Mouse (Mus musculus) common myeloid progenitor, adult 5-6 weeks (primary cell): ENCODE data around the gene Ccdc69. TPM values are rescaled to one million over a fixed set of nuclear protein-coding genes. Genes with fewer than 3 reads are reported as not detected.

Experiments used
- ATAC-seq: replicated peaks from 2 replicates; pipeline ENCODE4 v1.8.0; 2016; ENCODE audit warnings: low read depth, mild to moderate bottlenecking, moderate TSS enrichment, inconsistent platforms; ENCODE audit not compliant: poor library complexity, severe bottlenecking
- total RNA-seq: library from RNA; stranded (forward); fragments of 200-1000, 187-1606 nt; gene quantifications from 2 replicates; pipeline ENCODE4 v1.2.3, GENCODE M21; 2017

Ccdc69 gene
- total RNA-seq, 1 experiment from 2014 or later: 24.3 TPM

DNA sequence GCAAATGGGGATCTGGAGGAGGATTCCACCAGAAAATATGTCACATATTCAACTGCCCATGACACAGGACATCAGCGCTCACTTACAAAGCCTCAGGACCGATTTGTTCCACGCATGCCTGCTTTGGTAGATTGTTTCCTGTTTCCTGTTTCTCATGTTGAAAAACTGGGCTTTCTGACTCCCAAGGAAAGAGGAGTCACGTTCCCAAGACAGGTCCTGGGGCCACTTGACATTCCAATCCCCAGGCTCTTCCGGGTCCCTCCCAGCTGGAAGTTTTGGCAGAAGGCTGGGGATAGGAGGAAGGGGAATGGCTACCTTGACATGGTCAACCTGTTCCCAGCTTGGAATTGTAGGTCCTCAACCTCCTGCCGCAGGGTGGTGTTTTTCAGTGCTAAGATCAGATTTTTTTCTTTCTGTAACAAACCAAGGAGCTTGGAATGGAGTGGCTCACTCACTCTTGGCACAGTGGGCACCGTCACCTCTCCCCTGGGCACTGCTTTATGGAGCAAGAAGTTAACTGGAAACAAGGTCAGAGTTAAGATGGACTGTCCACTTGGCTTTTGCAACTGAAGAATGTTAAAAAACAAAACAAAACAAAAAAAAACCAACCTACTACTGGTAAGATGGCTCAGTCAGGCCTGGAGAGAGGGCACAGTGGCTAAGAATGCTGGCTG is 27.0 kb downstream of the Ccdc69 start:
- no peak for ATAC-seq

GRCm38 (mm10) chr11:55046600-55046999 is 31.3 kb downstream of the Ccdc69 start:
- ATAC-seq: 0 out of 2 replicates have a peak, but pooled peaks have one; percentile 65

- ATAC-seq: no peak
Observed at GRCm38 (mm10) chr11:55041348-55041747, 36.6 kb downstream of the Ccdc69 start.

GRCm38 (mm10) chr11:55039591-55039990 is 38.3 kb downstream of the Ccdc69 start:
- ATAC-seq: peak; percentile 82

DNA sequence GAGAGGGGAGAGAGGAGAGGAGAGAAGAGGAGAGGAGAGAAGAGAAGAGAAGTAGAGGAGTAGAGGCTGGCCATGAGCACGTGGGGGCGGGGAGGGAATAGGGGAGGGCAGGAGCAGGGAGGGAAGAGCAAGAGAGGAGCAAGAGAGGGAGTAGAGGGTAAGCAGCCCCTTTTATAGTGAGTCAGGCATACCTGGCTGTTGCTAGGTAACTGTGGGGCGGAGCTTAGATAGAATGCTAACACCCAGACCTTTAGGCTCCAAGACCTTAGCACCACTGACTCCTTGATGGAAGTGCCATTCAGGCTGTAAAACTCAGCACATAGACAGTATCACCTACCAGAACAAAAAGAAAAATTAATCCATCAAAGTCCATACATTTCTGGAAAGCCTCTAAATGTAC is 41.3 kb downstream of the Ccdc69 start:
- ATAC-seq: no peak

DNA sequence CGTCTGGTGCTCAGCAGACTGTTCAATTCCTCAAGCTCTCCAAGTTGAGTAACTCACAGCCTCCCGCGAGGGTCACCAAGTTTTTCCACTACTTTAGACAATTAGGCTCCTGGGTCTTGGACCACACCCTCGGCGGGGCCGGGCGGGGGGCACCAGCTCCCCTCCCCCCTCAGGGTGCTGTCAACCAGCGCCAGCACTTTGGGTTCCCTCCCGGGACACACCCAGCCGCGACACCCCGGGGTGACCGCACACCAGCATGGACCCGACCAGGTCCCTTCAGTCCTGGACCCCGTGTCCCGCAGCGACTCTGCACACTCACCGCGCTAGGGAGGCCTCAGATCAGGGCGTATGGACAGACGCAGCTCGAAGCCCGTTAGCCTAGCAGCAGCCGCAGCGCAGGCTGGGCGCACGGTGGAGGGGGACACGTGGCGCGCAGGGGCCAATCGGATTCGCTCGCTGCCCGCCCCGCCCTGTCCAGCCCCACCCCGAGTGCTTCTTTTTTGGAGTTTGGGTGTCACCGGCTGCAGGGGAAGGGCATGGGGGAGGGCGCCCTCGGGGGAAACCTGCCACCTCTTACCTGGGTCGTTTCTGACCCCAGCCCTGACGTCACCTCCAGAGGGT is 44.8 kb downstream of the Ccdc69 start, which contains the start of gene Anxa6:
TSS of gene Anxa6 (minus strand) at position 406 of the 621 bp plus-strand sequence.
- ATAC-seq: peak; percentile 82

GRCm38 (mm10) chr11:55032286-55032685 is 45.6 kb downstream of the Ccdc69 start:
- no peak for ATAC-seq

- no peak for ATAC-seq
Observed at GRCm38 (mm10) chr11:55031991-55032280, 46.0 kb downstream of the Ccdc69 start.

- peak; percentile 54 for ATAC-seq
Observed at GRCm38 (mm10) chr11:55031211-55031990, 46.5 kb downstream of the Ccdc69 start.

DNA sequence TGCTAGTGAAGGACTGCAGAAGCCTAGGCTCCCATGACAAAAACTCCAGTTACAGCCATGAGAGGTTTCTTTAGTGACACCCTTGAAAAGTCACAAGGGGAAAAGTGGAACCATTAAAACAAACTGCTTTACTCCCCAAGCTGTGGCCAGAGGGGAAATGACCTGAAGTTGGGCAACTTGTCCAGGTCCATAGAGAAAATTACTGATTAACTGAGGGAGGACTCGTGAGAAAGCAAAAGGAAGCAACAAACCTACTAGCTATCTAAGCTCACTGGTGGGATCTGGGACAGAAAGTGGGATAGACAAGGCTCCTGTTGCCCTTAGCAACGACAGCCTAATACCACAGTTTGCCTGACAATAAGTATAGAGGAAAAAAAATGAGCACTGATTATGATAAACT is 49.4 kb downstream of the Ccdc69 start:
- ATAC-seq: no peak

- no peak for ATAC-seq
Observed at GRCm38 (mm10) chr11:55027204-55027855, 50.6 kb downstream of the Ccdc69 start.

- no peak for ATAC-seq
Observed at GRCm38 (mm10) chr11:55025896-55026295, 52.0 kb downstream of the Ccdc69 start.

DNA sequence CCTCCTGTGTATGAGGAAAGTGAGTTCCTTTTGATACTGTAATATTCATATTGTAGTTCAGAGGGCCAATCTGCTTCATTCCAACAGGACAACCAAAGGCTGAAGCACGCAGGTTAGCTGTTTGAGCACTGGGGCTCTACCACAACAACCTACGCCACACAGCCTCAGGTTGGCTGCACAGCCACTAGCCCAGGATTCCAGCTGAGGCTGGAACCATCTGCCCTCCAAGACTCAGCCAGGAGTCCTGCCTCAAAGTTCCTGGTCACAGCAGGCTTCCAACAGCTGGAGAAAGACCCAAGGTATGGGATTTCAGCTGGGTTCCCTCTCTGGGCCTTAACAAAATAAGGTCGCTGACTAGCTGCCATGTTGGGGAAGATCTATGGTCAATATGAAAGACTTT is 54.3 kb downstream of the Ccdc69 start:
- ATAC-seq: no peak

DNA sequence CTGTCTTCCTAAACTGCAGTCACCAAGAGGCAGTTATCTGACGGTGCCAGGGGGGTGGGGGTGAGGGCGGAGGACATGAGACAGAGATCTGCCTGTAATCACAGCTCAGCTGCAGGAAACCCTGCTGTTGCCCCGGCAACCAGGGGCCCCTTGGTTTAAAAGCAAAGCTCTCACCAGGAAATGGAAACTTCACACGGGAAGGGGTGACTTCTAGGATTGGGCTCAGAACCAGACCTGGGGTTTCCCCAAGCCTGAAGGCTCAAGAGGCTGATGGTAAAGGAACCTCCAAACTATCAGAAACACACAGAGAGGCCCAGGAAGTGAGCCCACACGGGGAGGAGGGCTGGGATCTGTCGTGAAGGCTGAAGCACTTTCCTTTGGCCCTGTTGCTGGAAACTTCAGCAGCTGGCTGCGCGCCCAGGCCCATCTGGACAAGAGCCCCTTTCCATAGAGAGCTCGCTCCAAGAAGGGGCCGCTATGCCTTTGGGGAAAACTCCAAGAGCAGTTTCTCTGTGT is 54.8 kb downstream of the Ccdc69 start:
- peak; percentile 92 for ATAC-seq

DNA sequence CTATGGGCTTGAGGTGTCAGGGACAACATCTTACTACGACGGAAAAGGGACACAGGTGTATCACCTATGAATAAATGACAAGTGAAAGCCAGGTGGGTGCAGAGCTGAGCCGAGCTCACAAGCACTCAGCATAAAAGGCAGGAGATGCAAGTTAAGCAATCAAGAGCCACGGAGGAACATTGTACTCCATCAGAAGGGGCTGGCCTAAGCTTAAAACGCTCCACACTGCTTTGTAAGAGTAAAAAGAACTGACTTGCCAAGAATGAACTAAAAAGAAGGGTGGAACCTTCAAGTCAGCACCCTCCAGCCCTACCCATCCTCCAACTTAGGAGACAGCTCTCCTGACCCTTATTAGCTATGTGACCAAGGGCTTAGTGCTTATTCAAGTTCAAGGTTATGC is 55.4 kb downstream of the Ccdc69 start:
- peak; percentile 1; the same call in 1 of the 2 replicates for ATAC-seq

- ATAC-seq: no peak
Observed at GRCm38 (mm10) chr11:55021859-55022258, 56.1 kb downstream of the Ccdc69 start.

DNA sequence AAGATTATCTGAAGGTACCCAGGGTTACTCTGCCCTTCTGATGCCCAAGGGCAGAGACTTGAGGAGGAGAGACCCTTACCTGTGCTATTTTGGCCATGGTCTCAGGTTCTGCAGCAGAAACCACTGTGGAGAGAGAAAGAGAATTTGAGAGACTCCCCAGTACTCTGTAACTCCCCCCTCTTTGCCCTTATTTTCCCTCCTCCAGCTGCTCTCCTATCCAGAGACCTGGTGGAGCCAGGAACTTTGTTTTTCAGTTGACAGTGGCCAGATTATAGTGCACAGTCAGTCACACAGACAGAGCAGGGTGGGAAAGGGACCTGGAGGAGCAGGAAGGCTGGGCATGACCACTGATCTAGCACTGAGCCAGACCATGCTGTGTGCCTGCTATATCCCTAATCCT is 56.5 kb downstream of the Ccdc69 start:
- ATAC-seq: no peak

DNA sequence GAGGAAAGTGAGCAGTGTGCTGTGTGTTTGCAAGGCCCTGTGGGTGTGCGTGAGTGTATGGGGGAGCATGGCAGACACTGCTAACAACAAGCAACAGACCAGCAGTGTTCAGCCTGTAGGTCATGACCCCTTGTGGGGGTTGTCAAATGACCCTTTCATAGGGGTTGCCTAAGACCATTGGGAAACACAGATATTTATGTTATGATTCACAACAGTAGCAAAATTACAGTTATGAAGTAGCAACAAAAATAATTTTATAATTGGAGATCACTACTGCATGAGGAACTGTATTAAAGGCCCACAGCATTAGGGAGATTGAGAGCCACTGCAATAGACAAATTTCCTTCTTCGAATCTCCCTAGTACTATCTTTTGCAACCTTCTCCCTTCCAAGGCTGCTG is 58.2 kb downstream of the Ccdc69 start:
- ATAC-seq: no peak

DNA sequence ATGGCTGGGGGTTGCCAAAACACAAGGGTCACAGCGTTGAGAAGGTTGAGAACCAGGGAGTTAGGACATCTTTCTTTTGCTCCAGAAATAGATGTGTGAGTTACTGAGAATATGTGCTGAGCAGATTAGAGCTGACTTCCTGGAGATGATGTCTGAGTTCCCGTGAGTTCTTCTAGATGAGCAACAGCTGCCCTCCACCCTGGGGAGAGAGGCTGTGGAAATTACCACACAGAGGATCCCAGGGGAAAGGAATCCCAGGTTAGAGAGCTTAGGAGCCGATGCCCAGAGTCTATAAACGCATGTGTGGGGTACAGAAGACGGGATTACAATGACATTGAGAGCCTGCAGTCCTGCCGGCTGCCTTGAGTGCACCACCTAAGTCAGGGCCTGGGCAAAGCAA is 59.9 kb downstream of the Ccdc69 start:
- ATAC-seq: no peak

DNA sequence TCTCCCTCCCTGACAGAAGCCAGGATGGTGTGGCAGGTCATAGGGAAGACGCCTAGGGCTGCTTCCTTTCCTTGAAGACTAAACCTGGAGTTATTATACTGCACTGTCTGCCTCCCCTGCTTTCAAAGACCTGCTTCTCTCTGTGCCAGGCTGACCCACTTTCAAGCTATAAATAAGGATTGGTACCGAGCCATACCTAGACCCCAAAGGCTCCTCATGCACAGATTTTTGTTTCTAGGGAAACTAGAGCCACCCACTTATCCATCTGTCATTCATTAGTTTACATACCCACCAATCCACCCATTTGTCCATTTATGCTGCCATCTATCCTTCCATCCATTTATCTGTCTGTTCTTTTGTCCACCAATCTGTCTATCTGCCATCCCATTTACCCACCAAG is 60.7 kb downstream of the Ccdc69 start:
- ATAC-seq: no peak

- no peak for ATAC-seq
Observed at GRCm38 (mm10) chr11:55016758-55017157, 61.2 kb downstream of the Ccdc69 start.
